Mouse (Mus musculus) left cerebral cortex, postnatal 36 days (tissue): ENCODE data around the gene Slf2. TPM values are rescaled to one million over a fixed set of nuclear protein-coding genes. Genes with fewer than 3 reads are reported as not detected.

ENCODE experiments used
- DNase-seq, 2 experiments: peaks; one replicate each; pipeline ENCODE4 v3.0.0; 2021 to 2022; ENCODE audit warnings: low spot score in 2 of 2, mixed read lengths in 1 of 2
- intact Hi-C: fragments of 180-260 bp; cut with DNase I; formaldehyde crosslinking; loops from one replicate; pipeline ENCODE4 v1.15.1; 2025
- total RNA-seq, 2 experiments: library from RNA; stranded (reverse); gene quantifications; 2 replicates each; pipeline ENCODE4 v1.2.3; 2021

Gene Slf2
- total RNA-seq, 2 experiments from 2014 or later, result 26.2 to 44.3 TPM

- DNase-seq, result no peak
- intact Hi-C loops, result no loop called here
Observed at GRCm38 (mm10) chr19:45023993-45024392, 93.0 kb downstream of the Slf2 start.

- intact Hi-C loops, result no loop called here
- no peak for DNase-seq
Observed at GRCm38 (mm10) chr19:45024775-45025174, 93.8 kb downstream of the Slf2 start.

GRCm38 (mm10) chr19:45025937-45026568, 95.1 kb downstream of the Slf2 start:
- no peak for DNase-seq
- intact Hi-C loops, result no loop called here

- intact Hi-C loops, result no loop called here
Observed at GRCm38 (mm10) chr19:45026958-45027670, 96.2 kb downstream of the Slf2 start.

GRCm38 (mm10) chr19:45027848-45028247, 96.9 kb downstream of the Slf2 start:
- intact Hi-C loops, result no loop called here
- peak in 1 of 2 experiments; percentile 15 for DNase-seq

More at GRCm38 (mm10) chr19:45026958-45027670, 96.2 kb downstream of the Slf2 start:
- DNase-seq, result no peak

GRCm38 (mm10) chr19:45028746-45029145, 97.8 kb downstream of the Slf2 start:
- intact Hi-C loops, result no loop called here
- DNase-seq, result no peak

- intact Hi-C loops, result no loop called here
- DNase-seq, result no peak
Observed at GRCm38 (mm10) chr19:45029571-45029970, 98.6 kb downstream of the Slf2 start.

- peak in 1 of 2 experiments; percentile 52 for DNase-seq
- intact Hi-C loops, result loop anchor here (2.0 kb wide), 1 partner anchor 13 kb away; no protein-coding TSS in a partner anchor
Observed at GRCm38 (mm10) chr19:45030111-45030510, 99.2 kb downstream of the Slf2 start.

GRCm38 (mm10) chr19:45030746-45031693, 100.1 kb downstream of the Slf2 start:
- DNase-seq, result peak; percentile 65 to 75
- intact Hi-C loops, result loop anchor here (2.0 kb wide), 1 partner anchor 14 kb away; no protein-coding TSS in a partner anchor

GRCm38 (mm10) chr19:45031780-45032179, 100.8 kb downstream of the Slf2 start:
- DNase-seq, result peak in 1 of 2 experiments; percentile 70
- intact Hi-C loops, result loop anchor here (2.0 kb wide), 1 partner anchor 15 kb away; no protein-coding TSS in a partner anchor

Other genes with a start within 250 kb of the Slf2 start
- under 1 TPM; 0.16 to 0.32 TPM for gene Pax2, start 175.1 kb upstream of the Slf2 start, total RNA-seq
- 10 to 100 TPM; 17.7 to 25.8 TPM for gene Sema4g, start 58.0 kb downstream of the Slf2 start, total RNA-seq
- 10 to 100 TPM; 12.3 to 14.0 TPM for gene Twnk, start 74.5 kb downstream of the Slf2 start, total RNA-seq
- 10 to 100 TPM; 36.1 to 47.5 TPM for gene Mrpl43, start 75.3 kb downstream of the Slf2 start, total RNA-seq
- gene Lzts2, start 83.3 kb downstream of the Slf2 start, total RNA-seq, result 10 to 100 TPM; 36.2 to 36.3 TPM
- gene Pdzd7, start 114.6 kb downstream of the Slf2 start, total RNA-seq, result 1 to 10 TPM; 3.3 to 5.8 TPM
- gene Sfxn3, start 116.4 kb downstream of the Slf2 start, total RNA-seq, result 100 to 1,000 TPM; 118 to 119 TPM
- 1 to 10 TPM; 3.4 to 4.1 TPM for gene Kazald1, start 144.1 kb downstream of the Slf2 start, total RNA-seq
- not detected for gene Tlx1, start 219.5 kb downstream of the Slf2 start, total RNA-seq